Mouse (Mus musculus): ENCODE results near the gene Dclk2.

The Dclk2 gene

GRCm38 (mm10) chr3:86793720-86794191 lies 126.9 kb downstream of the Dclk2 start:
- no peak for DNase-seq

- no peak for DNase-seq
Measured at GRCm38 (mm10) chr3:86793264-86793663, 127.4 kb downstream of the Dclk2 start.

- DNase-seq, result no peak
Measured at GRCm38 (mm10) chr3:86789752-86790151, 130.9 kb downstream of the Dclk2 start.

GRCm38 (mm10) chr3:86788711-86789110 lies 131.9 kb downstream of the Dclk2 start:
- DNase-seq, result peak in 1 of 2 experiments; percentile 49

GRCm38 (mm10) chr3:86787423-86788123 lies 133.1 kb downstream of the Dclk2 start:
- no peak for DNase-seq

GRCm38 (mm10) chr3:86786845-86787351 lies 133.8 kb downstream of the Dclk2 start:
- DNase-seq, result no peak

GRCm38 (mm10) chr3:86786280-86786679 lies 134.4 kb downstream of the Dclk2 start:
- DNase-seq, result no peak

- DNase-seq, result no peak
Measured at GRCm38 (mm10) chr3:86784930-86785329, 135.7 kb downstream of the Dclk2 start.

GRCm38 (mm10) chr3:86784051-86784450 lies 136.6 kb downstream of the Dclk2 start:
- DNase-seq, result no peak

GRCm38 (mm10) chr3:86779704-86780103 lies 140.9 kb downstream of the Dclk2 start:
- DNase-seq, result no peak

- DNase-seq, result no peak
Measured at GRCm38 (mm10) chr3:86775444-86775828, 145.2 kb downstream of the Dclk2 start.

- DNase-seq, result no peak
Measured at GRCm38 (mm10) chr3:86774566-86775443, 145.8 kb downstream of the Dclk2 start.

GRCm38 (mm10) chr3:86768969-86769368 lies 151.7 kb downstream of the Dclk2 start:
- DNase-seq, result no peak

GRCm38 (mm10) chr3:86768553-86768952 lies 152.1 kb downstream of the Dclk2 start:
- no peak for DNase-seq

- DNase-seq, result no peak
Measured at GRCm38 (mm10) chr3:86762456-86762855, 158.2 kb downstream of the Dclk2 start.

GRCm38 (mm10) chr3:86762036-86762415 lies 158.6 kb downstream of the Dclk2 start:
- DNase-seq, result no peak

- DNase-seq, result peak in 1 of 2 experiments; percentile 56
Measured at GRCm38 (mm10) chr3:86761095-86762035, 159.3 kb downstream of the Dclk2 start.

GRCm38 (mm10) chr3:86760474-86760873 lies 160.2 kb downstream of the Dclk2 start:
- DNase-seq, result no peak

- DNase-seq, result no peak
Measured at GRCm38 (mm10) chr3:86759834-86760233, 160.8 kb downstream of the Dclk2 start.

GRCm38 (mm10) chr3:86759383-86759782 lies 161.3 kb downstream of the Dclk2 start:
- no peak for DNase-seq

- no peak for DNase-seq
Measured at GRCm38 (mm10) chr3:86758727-86759126, 161.9 kb downstream of the Dclk2 start.

GRCm38 (mm10) chr3:86756548-86756947 lies 164.1 kb downstream of the Dclk2 start:
- DNase-seq, result no peak

Data from spleen, adult 18-20 months (tissue).